Mouse (Mus musculus): ENCODE measurements around the gene Cenph.
"Not testable (repeated sequence)": the region's sequence is repeated elsewhere in the genome, so short reads cannot be mapped to it uniquely, and the experiment has no call there.

Gene Cenph

DNA sequence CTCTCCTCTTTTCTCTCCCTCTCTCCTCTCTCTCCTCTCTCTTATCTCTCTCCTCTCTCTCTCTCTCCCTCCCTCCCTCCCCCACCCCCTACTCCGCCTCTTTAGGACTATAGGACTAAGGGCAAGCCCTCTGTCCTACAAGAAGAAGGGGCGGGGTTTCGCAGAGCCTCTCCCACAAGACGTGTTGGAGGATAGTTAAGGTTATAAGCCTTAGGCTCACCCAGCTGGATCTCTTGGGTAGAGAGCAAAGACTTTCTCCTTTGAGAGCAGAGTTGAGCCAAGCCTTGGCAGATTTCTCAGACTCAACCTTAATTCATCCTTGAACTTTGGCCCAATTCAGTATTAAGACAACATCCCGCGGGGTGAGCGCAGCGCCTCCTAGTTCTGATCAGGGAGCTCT lies 27.1 kb downstream of the Cenph start:
- DNase-seq (ENCODE audit: low spot score in 2 of 2): no peak

DNA sequence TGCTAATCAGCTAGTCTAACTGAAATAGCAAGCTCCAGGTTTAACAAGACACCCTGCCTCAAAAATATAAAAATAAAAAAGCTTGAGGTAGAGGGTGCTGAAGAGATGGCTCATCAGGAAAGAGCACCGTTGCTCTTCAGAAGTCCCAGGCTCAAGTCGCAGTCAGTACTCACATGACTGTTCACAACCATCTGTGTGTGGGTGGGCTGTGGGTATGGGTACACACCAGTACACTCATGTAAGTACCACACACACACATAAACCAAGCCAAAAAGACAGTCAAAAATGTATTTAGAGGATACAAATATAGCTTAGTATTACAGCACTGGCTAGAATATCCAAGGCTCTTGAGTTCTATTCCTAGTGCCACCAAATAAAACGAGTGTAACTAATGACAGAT lies 29.6 kb downstream of the Cenph start:
- no peak for DNase-seq (ENCODE audit: low spot score in 2 of 2)

DNA sequence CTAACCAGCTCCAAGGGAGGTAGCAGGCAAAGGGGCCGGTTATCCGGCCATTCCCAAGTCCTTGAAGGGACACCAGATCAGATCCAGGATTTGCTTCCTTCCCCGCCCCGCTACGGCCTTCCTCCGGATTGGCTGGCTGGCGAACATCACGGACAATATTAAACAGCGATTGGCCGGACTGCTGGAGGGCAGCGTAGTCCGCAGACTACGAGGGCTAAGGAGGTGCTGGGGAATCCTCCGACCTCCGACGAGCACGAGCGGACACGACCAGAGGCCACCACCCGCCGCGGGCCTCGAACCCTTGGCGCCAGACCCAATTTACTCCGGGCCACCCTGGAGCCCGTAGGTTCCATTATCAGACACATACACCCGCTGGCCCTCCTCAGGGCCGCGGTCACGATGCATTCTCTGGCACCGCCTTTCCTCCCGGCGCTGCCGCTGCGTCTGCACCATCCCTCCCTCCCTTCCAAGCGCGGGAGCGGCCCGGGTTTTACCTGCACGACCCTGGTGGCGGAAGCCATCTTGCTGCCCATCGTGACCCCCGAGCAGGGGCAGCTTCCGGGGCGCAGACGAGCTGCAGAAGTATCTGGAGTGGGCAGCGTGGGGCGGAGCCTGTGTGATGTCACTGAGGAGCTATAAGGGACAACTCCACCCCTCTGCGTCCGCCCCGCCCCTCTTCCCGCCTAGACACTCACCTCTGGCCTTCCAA lies 31.5 kb downstream of the Cenph start, which contains the start of gene Mrps36:
Mrps36 (minus strand) TSS at position 624 of the 709 bp plus-strand sequence.
- DNase-seq (ENCODE audit: low spot score in 2 of 2): peak; percentile 94 to 96

DNA sequence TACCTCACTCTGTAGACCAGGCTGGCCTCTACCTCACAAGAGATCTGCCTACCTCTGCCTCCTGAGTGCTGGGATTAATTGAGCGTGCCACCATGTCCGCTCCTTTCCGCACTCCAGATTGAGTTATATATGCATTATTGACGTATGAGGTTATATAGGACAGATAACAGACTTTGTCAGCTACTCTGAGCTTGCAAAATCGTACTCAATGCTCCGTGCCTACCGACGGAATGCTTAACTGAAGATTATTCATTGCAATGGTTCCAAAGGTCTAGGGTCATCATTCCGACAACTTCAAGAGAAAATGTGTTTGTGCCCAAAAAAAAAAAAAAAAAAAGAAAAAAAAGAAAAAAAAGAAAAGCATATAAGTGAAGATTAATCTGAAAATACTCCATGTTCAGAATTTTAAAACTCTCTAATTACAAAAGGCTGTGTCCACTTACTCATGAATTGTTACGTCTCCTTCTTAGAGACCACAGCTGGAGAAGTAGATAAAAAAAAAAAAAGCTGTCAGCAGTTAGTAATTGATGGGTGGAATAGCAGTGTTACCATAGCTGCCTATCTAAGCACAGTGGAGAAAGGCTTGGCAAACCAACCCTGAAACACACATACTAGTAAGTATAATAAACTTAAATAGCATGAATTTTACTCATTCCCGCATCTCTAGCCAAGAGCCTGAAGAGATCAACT lies 32.2 kb downstream of the Cenph start:
- no peak for DNase-seq (ENCODE audit: low spot score in 2 of 2)

DNA sequence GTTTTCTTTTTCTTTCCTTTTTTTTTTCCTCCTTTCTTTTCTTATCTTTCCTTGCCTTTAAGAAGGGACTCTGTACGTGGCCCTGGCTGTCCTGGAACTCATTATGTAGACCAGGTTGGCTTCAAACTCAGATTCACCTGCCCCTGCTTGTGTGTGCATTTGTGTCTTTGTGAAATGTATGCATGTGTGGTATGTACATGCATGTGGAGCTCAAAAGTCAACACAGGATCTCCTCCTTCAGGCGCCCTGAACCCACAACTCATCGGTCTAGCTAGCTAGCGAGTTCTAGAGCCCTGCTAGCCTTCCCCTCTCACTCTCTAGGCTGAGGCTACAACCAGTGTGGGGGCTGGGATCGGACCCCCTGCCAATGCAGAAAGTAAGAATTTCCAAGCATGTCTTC lies 32.9 kb downstream of the Cenph start:
- no peak for DNase-seq (ENCODE audit: low spot score in 2 of 2)

DNA sequence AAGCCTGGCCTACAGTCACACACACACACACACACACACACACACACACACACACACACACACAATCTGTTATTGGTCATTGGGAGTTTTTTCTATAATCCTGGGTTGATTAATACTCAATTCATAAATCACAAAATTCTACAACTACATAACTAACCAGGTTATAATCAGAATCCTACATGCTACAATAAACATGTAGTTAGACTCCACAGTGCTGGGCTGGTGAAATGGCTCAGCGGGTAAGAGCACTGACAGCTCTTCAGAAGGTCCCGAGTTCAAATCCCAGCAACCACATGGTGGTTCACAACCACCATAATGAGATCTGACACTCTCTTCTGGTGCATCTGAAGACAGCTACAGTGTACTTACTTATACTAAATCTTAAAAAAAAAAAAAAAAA lies 42.9 kb downstream of the Cenph start:
- no peak for DNase-seq (ENCODE audit: low spot score in 2 of 2)

DNA sequence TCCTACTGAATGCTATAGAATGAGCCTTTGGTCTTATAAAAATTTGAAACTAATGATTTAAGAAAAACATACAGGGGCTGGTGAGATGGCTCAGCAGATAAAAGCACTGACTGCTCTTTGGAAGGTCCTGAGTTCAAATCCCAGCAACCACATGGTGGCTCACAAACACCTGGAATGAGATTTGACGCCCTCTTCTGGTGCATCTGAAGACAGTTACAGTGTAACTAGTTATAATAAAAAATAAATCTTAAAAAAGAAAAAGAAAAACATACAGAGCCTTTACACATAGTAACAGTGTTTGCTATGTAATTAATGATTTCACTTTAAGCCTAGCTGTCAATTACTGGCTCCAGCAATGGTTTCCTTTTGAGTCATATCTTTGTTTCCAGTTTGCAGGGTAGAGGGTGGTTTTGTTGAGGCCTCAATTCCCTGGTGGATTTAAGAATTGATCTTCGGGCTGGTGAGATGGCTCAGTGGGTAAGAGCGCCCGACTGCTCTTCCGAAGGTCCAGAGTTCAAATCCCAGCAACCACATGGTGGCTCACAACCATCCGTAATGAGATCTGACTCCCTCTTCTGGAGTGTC lies 44.1 kb downstream of the Cenph start:
- DNase-seq (ENCODE audit: low spot score in 2 of 2): not testable (repeated sequence)

DNA sequence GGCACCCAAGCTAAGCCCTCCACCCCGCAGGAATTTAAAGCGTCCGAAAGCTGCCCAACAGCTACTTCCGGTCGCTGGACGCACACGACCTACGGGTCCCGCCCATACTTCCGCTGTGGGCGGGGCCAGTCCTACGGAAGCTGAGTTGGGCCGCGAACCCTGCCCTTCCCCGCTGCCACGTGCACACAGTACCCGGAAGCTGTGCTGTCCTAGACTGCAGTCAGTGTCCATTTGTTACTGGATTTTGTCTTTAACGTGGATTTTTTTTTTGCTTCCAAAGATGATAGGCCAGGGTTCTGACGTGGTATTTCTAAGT lies 44.9 kb downstream of the Cenph start, which contains the start of gene Cdk7:
Cdk7 (minus strand) TSS at position 79 of the 316 bp plus-strand sequence.
- peak; percentile 87 to 91 for DNase-seq (ENCODE audit: low spot score in 2 of 2)

DNA sequence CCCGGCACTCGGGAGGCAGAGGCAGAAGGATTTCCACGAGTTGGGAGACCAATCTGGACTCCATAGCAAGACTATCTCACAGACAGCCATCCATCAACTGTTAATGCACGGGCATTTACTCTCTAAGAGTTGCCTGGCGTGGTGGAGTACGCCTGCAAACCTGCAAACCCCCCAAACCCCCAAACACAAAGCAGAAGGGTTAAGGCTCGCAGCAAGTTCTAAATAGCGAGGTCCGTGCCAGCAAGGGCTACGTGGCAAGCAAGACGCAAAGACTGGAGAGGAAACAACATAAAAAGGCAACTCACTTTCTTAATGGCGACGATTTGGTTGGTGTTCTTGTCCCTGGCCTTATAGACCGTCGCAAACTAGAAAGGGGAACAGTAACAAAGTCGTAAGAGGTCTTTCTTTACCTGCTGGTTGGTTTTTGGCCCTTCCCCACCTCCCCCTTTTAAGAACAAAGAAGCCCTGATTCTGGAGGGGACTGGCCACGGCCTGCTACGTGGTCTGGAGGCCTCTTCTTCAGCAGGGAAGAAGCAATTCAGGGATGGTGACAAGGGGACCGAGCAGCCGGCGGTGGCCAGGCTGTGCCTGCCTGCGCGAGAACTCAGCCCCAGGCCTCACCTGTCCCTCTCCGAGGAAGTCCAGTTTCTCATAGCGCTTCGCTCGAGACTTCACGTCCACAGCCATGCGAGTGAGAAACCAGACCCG lies 45.4 kb downstream of the Cenph start:
- DNase-seq (ENCODE audit: low spot score in 2 of 2): no peak

DNA sequence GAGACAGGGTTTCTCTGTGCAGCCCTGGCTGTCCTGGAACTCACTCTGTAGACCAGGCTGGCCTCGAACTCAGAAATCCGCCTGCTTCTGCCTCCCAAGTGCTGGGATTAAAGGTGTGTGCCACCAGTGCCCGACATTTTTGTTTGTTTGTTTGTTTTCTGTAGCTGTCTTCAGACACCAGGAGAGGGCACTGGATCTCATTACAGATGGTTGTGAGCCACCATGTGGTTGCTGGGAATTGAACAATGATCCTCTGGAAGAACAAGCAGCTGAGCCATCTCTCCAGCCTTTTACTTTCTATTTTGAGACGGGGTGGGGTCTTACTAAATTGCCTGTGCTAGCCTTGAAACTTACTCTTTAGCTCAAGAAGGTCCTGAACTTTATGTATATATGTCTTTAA lies 47.2 kb downstream of the Cenph start:
- not testable (repeated sequence) for DNase-seq (ENCODE audit: low spot score in 2 of 2)

DNA sequence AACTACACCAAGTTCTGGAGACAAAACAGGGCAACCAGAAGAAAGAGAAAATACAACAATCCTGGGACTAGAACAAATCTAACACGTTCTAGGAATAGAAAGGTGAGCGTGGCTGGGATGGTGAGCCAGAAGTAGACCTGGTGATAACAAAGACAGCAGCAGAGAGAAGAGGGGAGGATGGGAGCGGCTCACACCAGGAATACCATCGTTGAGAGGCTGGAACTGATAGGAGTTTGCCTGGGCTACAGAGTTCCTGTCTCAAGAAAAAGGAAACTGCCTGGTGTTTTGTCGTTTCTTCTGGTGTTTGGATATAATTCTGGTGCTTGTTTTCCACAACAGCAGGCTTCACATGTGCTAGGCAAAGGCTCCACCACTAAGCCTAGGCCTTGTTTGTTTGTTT lies 47.6 kb downstream of the Cenph start:
- no peak for DNase-seq (ENCODE audit: low spot score in 2 of 2)

DNA sequence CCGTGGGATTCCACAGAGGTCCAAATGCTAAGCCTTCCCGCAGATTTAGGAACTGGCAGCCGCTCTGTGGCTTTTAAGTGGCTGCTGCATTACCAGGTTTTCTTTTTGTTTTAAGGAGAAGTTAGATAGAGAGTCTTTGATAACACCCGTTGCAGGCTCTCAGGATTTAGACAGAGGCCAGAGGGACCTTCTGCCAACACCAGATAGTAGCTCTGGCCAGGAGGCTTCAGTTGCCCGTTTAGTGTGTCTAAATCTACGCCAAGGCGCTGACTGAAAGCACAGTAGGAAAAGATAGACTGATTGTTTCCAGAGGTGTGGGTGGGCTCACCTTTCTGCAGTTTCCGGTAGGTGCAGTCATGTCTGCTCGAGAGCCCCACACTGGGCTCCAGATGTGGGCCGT lies 50.5 kb downstream of the Cenph start:
- no peak for DNase-seq (ENCODE audit: low spot score in 2 of 2)

DNA sequence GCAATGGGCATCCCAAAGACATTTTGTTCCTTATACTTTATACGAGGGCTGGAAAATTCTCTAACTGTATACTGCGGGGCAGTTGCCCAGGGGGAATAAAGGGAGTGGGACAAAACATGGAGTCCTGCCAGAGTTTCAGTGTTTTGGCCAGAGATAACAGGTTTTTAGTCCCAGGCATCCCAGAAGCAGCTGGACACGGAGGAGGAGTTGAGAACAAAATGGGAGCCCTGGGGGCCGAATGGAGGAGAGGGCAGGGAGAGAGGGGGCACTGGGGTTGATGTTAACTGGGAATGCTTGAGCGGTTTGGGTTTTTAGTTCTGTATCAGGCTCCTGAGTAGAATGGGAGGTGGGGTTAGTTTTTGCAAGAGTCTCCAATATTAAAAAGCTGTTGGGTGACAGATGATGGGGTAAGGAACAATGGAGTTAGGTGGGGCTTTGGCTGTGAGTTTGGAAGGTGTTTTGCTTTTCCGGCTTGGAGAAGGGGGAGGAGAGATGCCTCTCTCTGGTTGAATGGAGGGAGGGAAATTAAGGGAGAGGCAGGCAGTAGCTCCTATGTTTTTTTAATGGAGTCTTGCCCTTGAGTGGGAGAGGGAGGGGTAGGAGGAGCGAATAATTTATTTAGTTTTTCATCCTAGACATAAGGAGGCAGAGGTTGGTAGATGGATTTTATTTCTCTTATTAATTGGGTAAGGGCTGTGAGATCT lies 51.5 kb downstream of the Cenph start:
- no peak for DNase-seq (ENCODE audit: low spot score in 2 of 2)

DNA sequence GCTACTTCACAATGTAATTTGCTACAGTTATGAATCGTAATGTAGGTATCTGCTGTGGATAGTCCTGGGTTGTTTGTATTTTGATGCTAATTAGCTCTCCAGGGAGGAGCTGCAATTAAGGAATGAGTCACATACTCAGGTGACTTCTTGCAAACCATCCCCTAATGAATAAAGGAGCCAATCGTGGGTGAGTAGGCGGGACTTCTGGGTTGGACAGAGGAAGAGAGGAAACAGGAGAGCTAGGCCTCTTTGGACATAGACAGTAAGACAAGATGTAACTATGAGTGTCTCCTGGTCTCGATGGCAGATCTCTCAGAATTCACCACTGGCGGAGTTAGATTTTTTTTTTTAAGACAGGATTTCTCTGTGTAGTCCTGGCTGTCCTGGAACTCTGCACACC lies 54.0 kb downstream of the Cenph start:
- DNase-seq (ENCODE audit: low spot score in 2 of 2): no peak

DNA sequence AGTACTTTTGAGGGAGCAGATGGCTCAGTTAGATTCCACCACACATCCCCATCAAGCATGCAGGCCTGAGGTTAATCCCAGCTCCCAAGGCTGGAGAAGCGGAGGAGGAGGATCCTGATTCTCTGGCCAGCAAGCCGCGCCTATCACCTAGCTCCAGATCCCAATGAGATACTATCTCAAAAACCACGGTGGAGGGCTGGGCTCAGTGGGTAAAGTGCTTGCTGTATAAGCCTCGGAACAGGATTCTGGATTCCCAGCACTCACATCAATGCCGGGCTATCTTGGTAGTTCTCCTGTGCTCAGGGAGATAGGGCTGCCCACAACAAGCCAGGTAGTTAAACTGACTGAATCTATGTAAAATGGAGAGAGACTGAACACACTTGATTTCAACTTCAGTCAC lies 60.2 kb downstream of the Cenph start:
- no peak for DNase-seq (ENCODE audit: low spot score in 2 of 2)

Data from heart, adult 9 months (tissue).